Mouse (Mus musculus): ENCODE measurements at regions not wholly inside any gene's neighbourhood (a gene's known extent, or its start where the extent isn't known, plus 50 kb on each side); places are given as distances from the start of the nearest gene placed in this dataset.

DNA sequence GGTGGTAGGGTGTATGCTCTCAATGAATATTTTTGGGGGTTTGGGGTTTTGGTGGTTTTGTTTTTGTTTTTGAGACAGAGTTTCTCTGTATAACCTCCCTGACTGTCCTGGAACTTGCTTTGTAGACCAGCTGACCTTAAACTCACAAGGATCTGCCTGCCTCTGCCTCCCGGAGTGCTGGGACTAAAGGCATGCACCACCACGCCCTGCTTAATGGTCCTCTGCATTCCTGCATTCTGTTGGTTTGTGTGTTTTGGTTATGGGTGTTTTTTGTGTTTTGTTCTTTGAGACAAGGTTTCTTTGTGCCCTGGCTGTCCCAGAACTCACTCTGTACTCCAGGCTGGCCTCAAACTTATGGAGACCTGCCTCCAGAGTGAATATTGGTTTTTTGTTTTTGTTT lies 143.6 kb upstream of the Cited2 start:
- TF ChIP-seq CTCF (IDR thresholded peaks at IDR 0.05; ENCODE audit: borderline replicate concordance, insufficient read depth, low read length) = no peak
- no peak for TF ChIP-seq POLR2A (IDR thresholded peaks at IDR 0.05; ENCODE audit: low read depth, low read length)
- H3K4me3 ChIP-seq (ENCODE audit: insufficient read depth, low read length) = no peak overlapping the region

DNA sequence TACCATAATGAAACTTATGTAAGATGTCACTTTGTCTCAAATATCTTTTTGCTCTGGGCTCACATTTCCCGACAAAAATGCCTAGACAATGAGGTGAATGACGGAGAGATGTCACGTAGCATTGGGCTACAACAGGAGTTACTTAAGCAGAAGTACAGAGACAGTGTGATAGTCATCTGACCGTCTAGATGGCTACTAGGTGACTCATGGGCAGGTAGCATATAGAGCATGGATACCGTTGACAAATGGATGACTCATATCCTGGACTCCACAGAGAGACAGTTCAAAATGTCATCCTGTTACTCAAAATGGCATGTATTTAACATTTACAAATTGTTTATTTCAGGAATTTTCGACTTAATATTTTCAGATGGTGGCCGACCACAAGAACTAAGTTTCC lies 138.2 kb upstream of the Cited2 start:
- Histone ChIP-seq H3K27ac (ENCODE audit: insufficient read depth, low read length) (no peak overlapping the region; the same call in 1 of the 2 replicates), H3K4me3 (ENCODE audit: insufficient read depth, low read length) (no peak overlapping the region), H3K4me1 (ENCODE audit: control insufficient read depth, insufficient read depth, low read length) (peaks cover 8% of the 10 kb centered on the region)
- TF ChIP-seq CTCF (IDR thresholded peaks at IDR 0.05; ENCODE audit: borderline replicate concordance, insufficient read depth, low read length) = no peak
- no peak for TF ChIP-seq POLR2A (IDR thresholded peaks at IDR 0.05; ENCODE audit: low read depth, low read length)

More for the DNA sequence above, 143.6 kb upstream of the Cited2 start:
- Histone ChIP-seq H3K27ac (ENCODE audit: insufficient read depth, low read length) (no peak overlapping the region), H3K4me1 (ENCODE audit: control insufficient read depth, insufficient read depth, low read length) (peaks cover 4% of the 10 kb centered on the region; the same call in 1 of the 2 replicates)

DNA sequence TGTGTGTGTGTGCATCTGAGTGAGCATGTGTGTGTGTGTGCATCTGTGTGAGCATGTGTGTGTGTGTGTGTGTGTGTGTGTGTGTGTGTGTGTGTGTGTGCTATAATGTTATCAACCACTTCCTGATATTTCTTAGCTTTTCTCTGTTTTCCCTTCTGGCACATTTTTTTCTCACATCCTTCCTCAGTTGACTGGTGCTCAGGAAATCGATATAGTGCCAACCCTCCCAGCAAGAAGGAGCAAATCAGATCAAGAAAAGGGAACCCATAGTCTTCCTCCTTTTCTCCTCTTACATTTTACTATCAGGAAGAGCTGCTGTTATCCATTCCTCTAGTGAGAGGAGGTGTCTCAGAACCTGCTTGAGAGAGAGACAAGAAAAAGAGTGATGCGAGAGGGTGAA lies 136.1 kb upstream of the Cited2 start:
- peaks cover 8% of the 10 kb centered on the region for H3K4me1 ChIP-seq (ENCODE audit: control insufficient read depth, insufficient read depth, low read length)
- H3K4me3 ChIP-seq (ENCODE audit: insufficient read depth, low read length) = no peak overlapping the region
- no peak overlapping the region for H3K27ac ChIP-seq (ENCODE audit: insufficient read depth, low read length)
- TF ChIP-seq CTCF (IDR thresholded peaks at IDR 0.05; ENCODE audit: borderline replicate concordance, insufficient read depth, low read length) = no peak
- TF ChIP-seq POLR2A (IDR thresholded peaks at IDR 0.05; ENCODE audit: low read depth, low read length) = no peak

DNA sequence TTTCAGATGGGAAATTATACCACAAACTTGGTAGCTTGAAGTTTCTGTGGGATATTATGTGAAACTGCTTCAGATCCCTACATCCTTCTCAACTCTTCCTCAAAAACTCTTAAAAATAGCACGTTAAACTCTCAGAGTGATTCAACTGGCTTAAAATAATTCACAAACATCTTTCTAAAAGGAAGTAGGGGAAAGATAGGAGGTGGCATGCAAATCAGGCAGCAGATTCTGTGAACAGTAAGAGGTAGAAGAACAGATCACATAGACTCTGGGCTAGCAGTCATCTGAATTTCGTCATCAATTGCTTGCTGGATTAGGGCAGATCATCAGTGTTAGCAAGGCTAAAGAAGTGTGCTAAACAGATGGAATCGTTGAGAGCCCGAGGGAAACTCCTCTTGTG lies 133.9 kb upstream of the Cited2 start:
- no peak for TF ChIP-seq CTCF (IDR thresholded peaks at IDR 0.05; ENCODE audit: borderline replicate concordance, insufficient read depth, low read length)
- TF ChIP-seq POLR2A (IDR thresholded peaks at IDR 0.05; ENCODE audit: low read depth, low read length) = no peak

DNA sequence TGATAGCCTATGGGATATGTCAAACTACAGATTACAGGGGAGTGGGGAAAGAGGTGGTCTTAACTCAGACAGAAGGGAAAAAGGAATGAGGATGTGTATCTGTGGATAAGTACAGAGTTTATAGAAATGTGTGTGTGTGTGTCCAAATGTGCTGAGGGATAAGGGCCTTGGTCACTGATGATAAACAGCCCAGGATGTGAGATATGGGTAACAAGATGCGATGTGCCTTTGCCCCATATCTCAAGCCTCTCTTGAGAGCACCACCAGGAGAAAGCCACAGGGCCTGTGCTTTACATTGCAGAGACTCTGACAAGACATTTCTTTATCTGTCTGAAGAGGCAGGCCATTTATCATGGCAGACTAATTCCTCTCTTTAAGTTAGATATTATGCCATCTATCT lies 132.8 kb upstream of the Cited2 start:
- Histone ChIP-seq H3K27ac (ENCODE audit: insufficient read depth, low read length) (no peak overlapping the region), H3K4me1 (ENCODE audit: control insufficient read depth, insufficient read depth, low read length) (peaks cover 8% of the 10 kb centered on the region), H3K4me3 (ENCODE audit: insufficient read depth, low read length) (no peak overlapping the region)
- no peak for TF ChIP-seq CTCF (IDR thresholded peaks at IDR 0.05; ENCODE audit: borderline replicate concordance, insufficient read depth, low read length)
- TF ChIP-seq POLR2A (IDR thresholded peaks at IDR 0.05; ENCODE audit: low read depth, low read length) = no peak

More for the DNA sequence above, 133.9 kb upstream of the Cited2 start:
- Histone ChIP-seq H3K4me1 (ENCODE audit: control insufficient read depth, insufficient read depth, low read length) (peaks cover 8% of the 10 kb centered on the region), H3K4me3 (ENCODE audit: insufficient read depth, low read length) (no peak overlapping the region), H3K27ac (ENCODE audit: insufficient read depth, low read length) (no peak overlapping the region)

DNA sequence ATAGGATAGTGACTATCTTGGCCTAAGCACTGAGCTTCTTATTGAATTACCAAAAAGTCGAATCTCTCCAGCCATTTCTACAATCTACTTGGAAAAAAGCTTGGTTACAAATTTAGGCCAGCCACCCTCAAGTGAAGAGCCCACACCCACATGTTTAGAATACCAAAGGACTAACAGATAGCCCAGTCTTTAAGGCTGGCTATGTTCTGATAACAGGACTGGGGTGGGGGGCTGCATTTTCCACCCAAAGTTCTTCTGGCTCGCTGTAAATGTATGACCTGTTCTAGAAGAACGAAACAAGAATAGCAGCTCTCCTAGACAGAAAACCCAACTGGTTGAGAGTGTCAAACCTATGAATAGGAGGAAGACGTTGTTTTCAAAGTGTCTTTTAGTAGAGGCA lies 130.6 kb upstream of the Cited2 start:
- Histone ChIP-seq H3K4me3 (ENCODE audit: insufficient read depth, low read length) (no peak overlapping the region), H3K4me1 (ENCODE audit: control insufficient read depth, insufficient read depth, low read length) (no peaks in the 10 kb centered on the region), H3K27ac (ENCODE audit: insufficient read depth, low read length) (no peak overlapping the region)
- TF ChIP-seq POLR2A (IDR thresholded peaks at IDR 0.05; ENCODE audit: low read depth, low read length) (no peak), CTCF (IDR thresholded peaks at IDR 0.05; ENCODE audit: borderline replicate concordance, insufficient read depth, low read length) (no peak)

DNA sequence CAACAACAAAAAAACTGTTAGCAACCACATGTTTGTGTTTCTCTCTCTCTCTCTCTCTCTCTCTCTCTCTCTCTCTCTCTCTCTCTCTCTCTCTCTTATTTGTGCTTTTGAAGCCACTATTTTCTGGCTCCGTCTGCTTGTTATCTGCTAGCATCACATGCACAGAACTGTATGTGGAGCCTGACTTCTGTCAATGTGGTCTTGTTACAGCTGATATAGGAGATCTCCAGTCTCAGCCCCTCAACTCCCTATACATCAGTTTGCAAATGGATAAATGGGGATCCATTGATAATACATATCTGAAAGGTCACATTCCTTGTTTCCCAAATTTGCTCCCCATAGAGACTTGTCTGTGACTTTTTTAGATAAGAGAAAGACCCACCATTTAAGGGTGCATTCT lies 126.9 kb upstream of the Cited2 start:
- no peak for TF ChIP-seq POLR2A (IDR thresholded peaks at IDR 0.05; ENCODE audit: low read depth, low read length)
- TF ChIP-seq CTCF (IDR thresholded peaks at IDR 0.05; ENCODE audit: borderline replicate concordance, insufficient read depth, low read length) = no peak
- H3K4me1 ChIP-seq (ENCODE audit: control insufficient read depth, insufficient read depth, low read length) = no peaks in the 10 kb centered on the region
- H3K4me3 ChIP-seq (ENCODE audit: insufficient read depth, low read length) = no peak overlapping the region
- H3K27ac ChIP-seq (ENCODE audit: insufficient read depth, low read length) = no peak overlapping the region

DNA sequence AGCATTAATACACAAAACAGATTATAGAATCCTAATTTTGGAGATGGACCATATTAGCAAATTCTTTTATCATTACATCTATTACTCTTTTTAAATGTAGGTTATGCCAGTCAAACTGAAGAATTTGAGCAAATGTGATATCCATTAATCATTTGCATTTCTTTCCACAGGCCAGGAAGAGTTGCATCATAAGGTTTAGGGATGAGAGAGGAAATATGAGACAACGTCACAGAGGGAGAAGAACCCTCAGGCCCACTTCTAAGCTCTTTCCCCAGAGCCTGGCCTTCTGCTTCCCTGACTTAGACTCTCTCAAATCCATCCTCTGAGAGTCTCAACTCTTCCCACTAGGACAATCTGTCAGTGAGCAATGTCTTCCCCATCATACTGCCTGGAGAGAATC lies 126.3 kb upstream of the Cited2 start:
- Histone ChIP-seq H3K4me1 (ENCODE audit: control insufficient read depth, insufficient read depth, low read length) (no peaks in the 10 kb centered on the region), H3K27ac (ENCODE audit: insufficient read depth, low read length) (no peak overlapping the region), H3K4me3 (ENCODE audit: insufficient read depth, low read length) (no peak overlapping the region)
- TF ChIP-seq POLR2A (IDR thresholded peaks at IDR 0.05; ENCODE audit: low read depth, low read length) (no peak), CTCF (IDR thresholded peaks at IDR 0.05; ENCODE audit: borderline replicate concordance, insufficient read depth, low read length) (no peak)

DNA sequence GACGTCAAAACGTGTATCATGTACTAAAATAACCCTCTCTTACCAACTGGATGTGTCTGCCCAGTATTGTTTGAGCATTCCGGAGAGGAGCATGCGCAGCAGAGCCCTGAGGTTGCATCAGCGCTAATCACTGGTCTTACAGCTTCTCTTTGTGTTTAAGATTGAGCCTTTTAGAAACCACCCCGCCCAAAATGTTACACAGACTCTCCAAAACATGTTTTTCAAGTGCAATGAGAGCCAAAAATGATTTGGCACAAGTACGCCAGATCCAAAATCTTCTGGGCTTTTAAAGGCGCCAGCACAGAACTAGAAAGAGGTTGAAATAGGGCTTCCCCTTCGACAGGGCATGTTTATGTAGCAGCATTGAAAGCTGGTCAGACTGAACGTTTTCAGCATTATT lies 123.8 kb upstream of the Cited2 start:
- TF ChIP-seq POLR2A (IDR thresholded peaks at IDR 0.05; ENCODE audit: low read depth, low read length) = no peak
- TF ChIP-seq CTCF (IDR thresholded peaks at IDR 0.05; ENCODE audit: borderline replicate concordance, insufficient read depth, low read length) = no peak
- no peak overlapping the region for H3K27ac ChIP-seq (ENCODE audit: insufficient read depth, low read length)
- H3K4me1 ChIP-seq (ENCODE audit: control insufficient read depth, insufficient read depth, low read length) = 0 out of 2 replicates have a peak, but pooled peaks cover 3% of the 10 kb centered on the region
- H3K4me3 ChIP-seq (ENCODE audit: insufficient read depth, low read length) = no peak overlapping the region

DNA sequence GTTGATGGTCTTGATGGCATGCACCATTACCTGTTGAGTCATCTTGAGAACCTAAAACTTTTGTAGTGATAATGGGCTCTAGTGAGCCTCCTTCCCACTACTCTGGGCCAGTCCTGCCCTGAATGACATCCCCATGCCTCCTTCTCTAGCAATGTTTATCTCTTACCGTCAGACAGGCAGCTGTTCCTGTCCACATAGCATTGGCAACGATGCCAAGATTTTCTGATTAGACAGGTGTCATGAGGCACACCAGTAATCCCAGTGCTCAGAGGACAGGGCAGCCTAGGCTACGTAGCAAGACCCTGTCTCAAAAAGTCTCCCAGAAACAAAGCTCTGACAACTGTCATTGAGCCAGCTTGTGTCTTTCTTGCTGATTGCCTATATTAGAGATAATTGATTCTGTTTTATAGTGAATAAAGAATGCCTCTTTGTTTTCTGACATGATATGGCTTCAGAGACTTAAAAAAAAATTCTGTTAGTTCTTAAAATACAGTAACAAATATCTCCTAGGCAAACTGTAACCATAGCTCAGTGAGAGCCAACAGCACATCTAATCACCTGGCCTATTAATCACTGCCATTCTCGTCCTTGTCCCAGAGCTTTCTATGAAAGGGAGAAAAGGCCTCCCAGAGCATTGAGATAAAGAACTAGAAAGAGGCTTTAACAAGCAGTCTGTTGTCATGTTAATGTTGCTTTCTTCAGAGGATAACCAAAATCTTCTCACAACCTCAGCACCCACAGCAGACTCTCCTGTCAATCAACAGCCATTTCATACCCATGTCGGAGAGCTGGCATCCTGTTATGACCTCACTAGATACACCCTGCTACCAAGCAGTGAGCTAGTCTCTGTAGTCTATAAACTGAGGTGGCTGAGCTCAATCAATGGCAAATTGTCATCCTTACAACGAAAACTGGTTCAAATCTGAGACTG lies 122.9 kb upstream of the Cited2 start:
- no peak overlapping the region for H3K27ac ChIP-seq (ENCODE audit: insufficient read depth, low read length)
- TF ChIP-seq CTCF (IDR thresholded peaks at IDR 0.05; ENCODE audit: borderline replicate concordance, insufficient read depth, low read length) (no peak), POLR2A (IDR thresholded peaks at IDR 0.05; ENCODE audit: low read depth, low read length) (no peak)
- 0 out of 2 replicates have a peak, but pooled peaks cover 3% of the 10 kb centered on the region for H3K4me1 ChIP-seq (ENCODE audit: control insufficient read depth, insufficient read depth, low read length)
- no peak overlapping the region for H3K4me3 ChIP-seq (ENCODE audit: insufficient read depth, low read length)
